Mouse (Mus musculus): ENCODE measurements around the gene Iqcc. TPM values are rescaled to one million over a fixed set of nuclear protein-coding genes. Genes with fewer than 3 reads are reported as not detected.
A peak's percentile ranks its signal among the peaks of the same experiment; 100 is the strongest.

Iqcc gene
- polyA plus RNA-seq, 1 experiment from 2014 or later = 27.4 TPM

DNA sequence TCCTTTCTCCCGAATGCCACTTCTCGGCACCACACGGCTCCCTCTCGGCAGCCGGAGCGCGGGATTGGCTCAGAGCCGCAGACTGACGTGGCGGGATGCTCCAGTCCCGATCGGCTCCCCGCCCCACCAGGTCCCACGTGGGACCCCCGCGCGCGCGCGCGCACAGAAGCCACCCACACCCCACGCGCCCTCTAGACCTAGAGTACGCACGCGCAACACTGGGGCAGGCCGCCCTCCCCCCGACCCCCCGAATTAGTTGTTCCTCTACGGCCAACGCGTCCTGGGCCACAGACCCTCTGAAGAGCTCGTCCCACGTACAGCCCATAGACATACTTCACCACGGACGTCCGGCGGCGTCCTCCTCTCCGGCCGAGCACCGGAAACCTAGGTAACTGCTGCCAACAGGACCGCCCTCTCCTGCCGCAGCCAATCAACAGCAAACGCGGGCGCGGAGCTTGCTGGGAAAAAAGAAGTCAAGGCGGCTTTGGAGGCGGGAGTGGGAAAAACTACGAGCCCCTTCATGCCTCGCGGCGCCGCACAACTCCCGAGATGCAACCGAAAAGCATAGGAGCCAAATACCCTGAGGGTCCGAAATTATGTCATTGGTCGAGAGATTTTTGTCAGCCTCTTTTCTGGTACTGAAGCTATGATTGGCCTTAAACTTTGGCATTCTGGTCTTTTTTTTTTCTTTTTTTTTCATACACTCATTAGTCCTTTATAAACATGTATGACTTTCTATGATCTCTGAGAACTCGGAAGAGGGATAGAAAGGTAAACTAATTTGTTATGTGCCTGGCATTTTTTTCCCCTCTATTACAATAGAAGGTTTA, 22.0 kb upstream of the Iqcc start, which contains the start of gene Txlna:
TSS of gene Txlna (minus strand) at position 428 of the 830 bp plus-strand sequence.
- H3K27ac ChIP-seq (ENCODE audit: low read length) = peak within 1 kb of the TSS; percentile 97
- peak within 1 kb of the TSS; percentile 74 for H3K9ac ChIP-seq (ENCODE audit: low read length)
- WGBS = under 1% methylated on average over 60 of the region's 60 CpGs
- peak; percentile 95 for ATAC-seq (ENCODE audit: insufficient read depth, low FRiP score)
- peaks cover 17% of the 10 kb centered on the region for H3K36me3 ChIP-seq (ENCODE audit: control insufficient read depth, insufficient read depth, low read length)
- peaks cover 26% of the 10 kb centered on the region for H3K4me1 ChIP-seq (ENCODE audit: control insufficient read depth, insufficient read depth, low read length)
- H3K9me3 ChIP-seq (replicated peaks; ENCODE audit: control insufficient read depth, low read length) = no peaks in the 10 kb centered on the region
- H3K27me3 ChIP-seq (ENCODE audit: control insufficient read depth, insufficient read depth, low read length) = no peaks in the 10 kb centered on the region
- peak within 1 kb of the TSS; percentile 83 for H3K4me2 ChIP-seq (ENCODE audit: low read depth, low read length)
- H3K4me3 ChIP-seq (replicated peaks; ENCODE audit: low read length) = peak within 1 kb of the TSS; percentile 56

- peak overlapping the region; percentile 97 for H3K27ac ChIP-seq (ENCODE audit: low read length)
- H3K9me3 ChIP-seq (replicated peaks; ENCODE audit: control insufficient read depth, low read length) = no peaks in the 10 kb centered on the region
- H3K4me3 ChIP-seq (replicated peaks; ENCODE audit: low read length) = peak overlapping the region; percentile 56
- 1% methylated on average over 17 of the region's 17 CpGs for WGBS
- peak overlapping the region; percentile 83 for H3K4me2 ChIP-seq (ENCODE audit: low read depth, low read length)
- no peaks in the 10 kb centered on the region for H3K27me3 ChIP-seq (ENCODE audit: control insufficient read depth, insufficient read depth, low read length)
- H3K36me3 ChIP-seq (ENCODE audit: control insufficient read depth, insufficient read depth, low read length) = peaks cover 18% of the 10 kb centered on the region
- peaks cover 26% of the 10 kb centered on the region for H3K4me1 ChIP-seq (ENCODE audit: control insufficient read depth, insufficient read depth, low read length)
- peak overlapping the region; percentile 74 for H3K9ac ChIP-seq (ENCODE audit: low read length)
- no peak for ATAC-seq (ENCODE audit: insufficient read depth, low FRiP score)
Measured at GRCm38 (mm10) chr4:129640101-129640637, 21.3 kb upstream of the Iqcc start.

GRCm38 (mm10) chr4:129639221-129639620, 20.3 kb upstream of the Iqcc start:
- no peak overlapping the region for H3K27ac ChIP-seq (ENCODE audit: low read length)
- no peak for ATAC-seq (ENCODE audit: insufficient read depth, low FRiP score)
- peak overlapping the region; percentile 56 for H3K4me3 ChIP-seq (replicated peaks; ENCODE audit: low read length)
- H3K4me2 ChIP-seq (ENCODE audit: low read depth, low read length) = peak overlapping the region; percentile 83
- H3K27me3 ChIP-seq (ENCODE audit: control insufficient read depth, insufficient read depth, low read length) = no peaks in the 10 kb centered on the region
- no peaks in the 10 kb centered on the region for H3K9me3 ChIP-seq (replicated peaks; ENCODE audit: control insufficient read depth, low read length)
- H3K36me3 ChIP-seq (ENCODE audit: control insufficient read depth, insufficient read depth, low read length) = peaks cover 24% of the 10 kb centered on the region
- 82% methylated on average over 15 of the region's 15 CpGs for whole genome bisulfite sequencing
- peak overlapping the region; percentile 74; the same call in 1 of the 2 replicates for H3K9ac ChIP-seq (ENCODE audit: low read length)
- peaks cover 26% of the 10 kb centered on the region for H3K4me1 ChIP-seq (ENCODE audit: control insufficient read depth, insufficient read depth, low read length)

DNA sequence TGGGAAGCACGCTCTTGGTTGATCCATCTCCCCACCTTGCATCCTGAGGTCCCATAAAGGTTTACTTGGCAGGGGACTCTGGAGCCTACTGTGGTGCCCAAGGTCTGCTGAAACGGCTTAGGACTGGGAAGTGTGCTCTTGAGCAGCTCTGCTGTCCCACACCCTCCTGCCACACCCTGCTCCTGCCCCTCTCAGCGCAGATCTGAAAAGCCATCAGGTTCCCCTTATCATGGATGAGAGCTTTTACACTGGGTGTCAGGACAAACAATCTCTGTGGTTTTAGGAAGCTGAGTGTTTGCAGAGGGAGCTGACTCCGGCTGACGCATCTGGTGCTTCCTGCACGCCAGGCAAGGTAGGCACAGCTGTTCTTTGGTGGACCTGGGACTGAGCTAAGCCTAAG, 15.0 kb upstream of the Iqcc start:
- Histone ChIP-seq H3K27ac (ENCODE audit: low read length) (no peak overlapping the region), H3K36me3 (ENCODE audit: control insufficient read depth, insufficient read depth, low read length) (peaks cover 43% of the 10 kb centered on the region), H3K9ac (ENCODE audit: low read length) (no peak overlapping the region), H3K4me1 (ENCODE audit: control insufficient read depth, insufficient read depth, low read length) (peaks cover 8% of the 10 kb centered on the region; the same call in 1 of the 2 replicates), H3K4me3 (replicated peaks; ENCODE audit: low read length) (no peak overlapping the region), H3K4me2 (ENCODE audit: low read depth, low read length) (no peak overlapping the region), H3K9me3 (replicated peaks; ENCODE audit: control insufficient read depth, low read length) (no peaks in the 10 kb centered on the region), H3K27me3 (ENCODE audit: control insufficient read depth, insufficient read depth, low read length) (no peaks in the 10 kb centered on the region)
- no peak for ATAC-seq (ENCODE audit: insufficient read depth, low FRiP score)
- WGBS = 88% methylated on average over 6 of the region's 6 CpGs

- Histone ChIP-seq H3K4me1 (ENCODE audit: control insufficient read depth, insufficient read depth, low read length) (no peaks in the 10 kb centered on the region), H3K9me3 (replicated peaks; ENCODE audit: control insufficient read depth, low read length) (no peaks in the 10 kb centered on the region), H3K27ac (ENCODE audit: low read length) (no peak overlapping the region), H3K4me3 (replicated peaks; ENCODE audit: low read length) (no peak overlapping the region), H3K4me2 (ENCODE audit: low read depth, low read length) (no peak overlapping the region), H3K36me3 (ENCODE audit: control insufficient read depth, insufficient read depth, low read length) (peaks cover 48% of the 10 kb centered on the region), H3K9ac (ENCODE audit: low read length) (no peak overlapping the region), H3K27me3 (ENCODE audit: control insufficient read depth, insufficient read depth, low read length) (no peaks in the 10 kb centered on the region)
- ATAC-seq (ENCODE audit: insufficient read depth, low FRiP score) = no peak
- 87% methylated on average over 12 of the region's 12 CpGs for WGBS
Measured at GRCm38 (mm10) chr4:129631867-129632266, 13.0 kb upstream of the Iqcc start.

- Histone ChIP-seq H3K9me3 (replicated peaks; ENCODE audit: control insufficient read depth, low read length) (no peaks in the 10 kb centered on the region), H3K4me3 (replicated peaks; ENCODE audit: low read length) (no peak overlapping the region), H3K27me3 (ENCODE audit: control insufficient read depth, insufficient read depth, low read length) (no peaks in the 10 kb centered on the region), H3K4me1 (ENCODE audit: control insufficient read depth, insufficient read depth, low read length) (no peaks in the 10 kb centered on the region), H3K9ac (ENCODE audit: low read length) (no peak overlapping the region), H3K27ac (ENCODE audit: low read length) (no peak overlapping the region), H3K4me2 (ENCODE audit: low read depth, low read length) (no peak overlapping the region), H3K36me3 (ENCODE audit: control insufficient read depth, insufficient read depth, low read length) (peaks cover 40% of the 10 kb centered on the region)
- 80% methylated on average over 4 of the region's 4 CpGs for WGBS
- ATAC-seq (ENCODE audit: insufficient read depth, low FRiP score) = no peak
Measured at GRCm38 (mm10) chr4:129630944-129631343, 12.0 kb upstream of the Iqcc start.

DNA sequence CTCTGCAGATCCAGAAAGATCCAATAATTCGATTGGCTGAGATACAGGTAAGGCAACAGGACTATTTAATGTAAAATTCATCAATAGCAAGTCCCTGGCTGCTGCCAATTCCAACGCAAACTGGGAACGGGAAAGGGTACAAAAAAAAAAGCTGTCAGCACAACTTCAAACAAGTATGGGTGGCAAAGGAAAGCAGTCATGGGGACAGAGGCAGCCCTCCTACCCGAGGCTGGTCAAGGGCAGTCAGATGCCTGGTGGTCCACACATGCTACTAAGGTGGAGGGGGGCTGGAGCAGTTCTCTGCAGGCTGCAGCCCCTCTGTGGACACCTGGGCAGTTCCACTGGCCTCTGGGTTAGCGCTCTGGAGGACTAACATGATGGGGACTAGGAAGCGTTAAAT, 7.1 kb upstream of the Iqcc start:
- H3K27me3 ChIP-seq (ENCODE audit: control insufficient read depth, insufficient read depth, low read length) = no peaks in the 10 kb centered on the region
- H3K9ac ChIP-seq (ENCODE audit: low read length) = no peak overlapping the region
- 67% methylated on average over 6 of the region's 6 CpGs for whole genome bisulfite sequencing
- ATAC-seq (ENCODE audit: insufficient read depth, low FRiP score) = no peak
- H3K4me1 ChIP-seq (ENCODE audit: control insufficient read depth, insufficient read depth, low read length) = peaks cover 18% of the 10 kb centered on the region
- no peak overlapping the region for H3K27ac ChIP-seq (ENCODE audit: low read length)
- no peaks in the 10 kb centered on the region for H3K9me3 ChIP-seq (replicated peaks; ENCODE audit: control insufficient read depth, low read length)
- peaks cover 18% of the 10 kb centered on the region for H3K36me3 ChIP-seq (ENCODE audit: control insufficient read depth, insufficient read depth, low read length)
- no peak overlapping the region for H3K4me2 ChIP-seq (ENCODE audit: low read depth, low read length)
- no peak overlapping the region for H3K4me3 ChIP-seq (replicated peaks; ENCODE audit: low read length)

- Histone ChIP-seq H3K27ac (ENCODE audit: low read length) (peak overlapping the region; percentile 92; the same call in 1 of the 2 replicates), H3K4me3 (replicated peaks; ENCODE audit: low read length) (no peak overlapping the region), H3K4me1 (ENCODE audit: control insufficient read depth, insufficient read depth, low read length) (peaks cover 18% of the 10 kb centered on the region), H3K27me3 (ENCODE audit: control insufficient read depth, insufficient read depth, low read length) (no peaks in the 10 kb centered on the region), H3K9me3 (replicated peaks; ENCODE audit: control insufficient read depth, low read length) (no peaks in the 10 kb centered on the region), H3K4me2 (ENCODE audit: low read depth, low read length) (peak overlapping the region; percentile 80), H3K36me3 (ENCODE audit: control insufficient read depth, insufficient read depth, low read length) (peaks cover 14% of the 10 kb centered on the region), H3K9ac (ENCODE audit: low read length) (no peak overlapping the region)
- 42% methylated on average over 4 of the region's 4 CpGs for WGBS
- ATAC-seq (ENCODE audit: insufficient read depth, low FRiP score) = no peak
Measured at GRCm38 (mm10) chr4:129625496-129625895, 6.6 kb upstream of the Iqcc start.

DNA sequence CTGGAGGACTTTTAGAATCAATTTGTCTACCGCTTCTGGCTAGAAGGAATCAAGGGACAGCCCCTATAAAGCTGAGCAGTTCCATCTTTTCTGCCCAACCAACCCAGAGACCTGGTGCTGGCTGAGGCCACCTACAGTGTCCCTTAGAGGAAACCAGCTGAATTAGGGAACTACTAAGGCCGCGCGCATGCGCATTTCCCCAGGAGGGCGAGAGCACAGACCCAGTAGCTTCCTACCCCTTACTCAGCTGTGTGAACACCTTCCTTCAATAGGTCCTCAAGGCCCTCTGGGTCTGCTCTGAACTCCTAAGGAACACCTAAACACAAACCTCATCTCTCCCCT, 6.1 kb upstream of the Iqcc start:
- no peak for ATAC-seq (ENCODE audit: insufficient read depth, low FRiP score)
- no peaks in the 10 kb centered on the region for H3K27me3 ChIP-seq (ENCODE audit: control insufficient read depth, insufficient read depth, low read length)

More for the DNA sequence above, 6.1 kb upstream of the Iqcc start:
- Histone ChIP-seq H3K9me3 (replicated peaks; ENCODE audit: control insufficient read depth, low read length) (no peaks in the 10 kb centered on the region), H3K36me3 (ENCODE audit: control insufficient read depth, insufficient read depth, low read length) (peaks cover 11% of the 10 kb centered on the region), H3K4me2 (ENCODE audit: low read depth, low read length) (peak overlapping the region; percentile 80), H3K27ac (ENCODE audit: low read length) (peak overlapping the region; percentile 92), H3K9ac (ENCODE audit: low read length) (peak overlapping the region; percentile 49), H3K4me3 (replicated peaks; ENCODE audit: low read length) (peak overlapping the region; percentile 75), H3K4me1 (ENCODE audit: control insufficient read depth, insufficient read depth, low read length) (peaks cover 18% of the 10 kb centered on the region)
- WGBS = 7% methylated on average over 6 of the region's 6 CpGs

Measured in stomach, embryonic 16.5 days (tissue).